Mouse (Mus musculus) lung, postnatal 14 days (tissue): ENCODE measurements around the gene Gm16223.

Experiments
- DNase-seq: peaks from one replicate; pipeline ENCODE4 v3.0.0; 2021

The Gm16223 gene

GRCm38 (mm10) chr5:42228631-42229030 is 160.9 kb downstream of the Gm16223 start:
- DNase-seq: no peak

- no peak for DNase-seq
Observed at GRCm38 (mm10) chr5:42239291-42239690, 171.5 kb downstream of the Gm16223 start.

GRCm38 (mm10) chr5:42239806-42240205 is 172.0 kb downstream of the Gm16223 start:
- DNase-seq: no peak

GRCm38 (mm10) chr5:42250376-42250775 is 182.6 kb downstream of the Gm16223 start:
- DNase-seq: no peak
